Mouse (Mus musculus): ENCODE data around the gene Drg2. TPM values are rescaled to one million over a fixed set of nuclear protein-coding genes. Genes with fewer than 3 reads are reported as not detected.

Gene Drg2
- polyA plus RNA-seq, 1 experiment = 26.4 TPM

GRCm38 (mm10) chr11:60417717-60418472, 36.5 kb upstream of the Drg2 start, which contains the start of gene Atpaf2:
Gene Atpaf2, minus strand, starts transcription at chr11:60418457.
- under 1% methylated on average over 37 of the region's 39 CpGs for WGBS
- no peak for TF ChIP-seq POLR2A (IDR thresholded peaks at IDR 0.05; ENCODE audit: low read depth, low read length)
- TF ChIP-seq CTCF (IDR thresholded peaks at IDR 0.05; ENCODE audit: extremely low read depth, insufficient read depth, insufficient read length, insufficient replicate concordance) = no peak
- Histone ChIP-seq H3K36me3 (ENCODE audit: control insufficient read depth, insufficient read depth, low read length) (no peaks in the 10 kb centered on the region), H3K4me1 (ENCODE audit: control insufficient read depth, insufficient read depth, insufficient read length) (peaks cover 14% of the 10 kb centered on the region), H3K27ac (ENCODE audit: insufficient read depth, low read length) (peak within 1 kb of the TSS; percentile 86), H3K4me3 (ENCODE audit: extremely low read depth, insufficient read depth, insufficient read length) (peak within 1 kb of the TSS; percentile 94), H3K27me3 (ENCODE audit: control insufficient read depth, insufficient read depth, low read length) (no peaks in the 10 kb centered on the region)
- DNase-seq (ENCODE audit: low read depth in 1 of 2, low spot score in 2 of 2) = peak in 1 of 2 experiments; percentile 22

GRCm38 (mm10) chr11:60418473-60418803, 36.0 kb upstream of the Drg2 start:
- WGBS = 5% methylated on average over 6 of the region's 6 CpGs
- H3K4me1 ChIP-seq (ENCODE audit: control insufficient read depth, insufficient read depth, insufficient read length) = peaks cover 14% of the 10 kb centered on the region
- TF ChIP-seq POLR2A (IDR thresholded peaks at IDR 0.05; ENCODE audit: low read depth, low read length) (no peak), CTCF (IDR thresholded peaks at IDR 0.05; ENCODE audit: extremely low read depth, insufficient read depth, insufficient read length, insufficient replicate concordance) (no peak)
- no peaks in the 10 kb centered on the region for H3K36me3 ChIP-seq (ENCODE audit: control insufficient read depth, insufficient read depth, low read length)
- no peak for DNase-seq (ENCODE audit: low read depth in 1 of 2, low spot score in 2 of 2)
- H3K27me3 ChIP-seq (ENCODE audit: control insufficient read depth, insufficient read depth, low read length) = no peaks in the 10 kb centered on the region
- no peak overlapping the region for H3K27ac ChIP-seq (ENCODE audit: insufficient read depth, low read length)
- peak overlapping the region; percentile 94; the same call in 1 of the 2 replicates for H3K4me3 ChIP-seq (ENCODE audit: extremely low read depth, insufficient read depth, insufficient read length)

- Histone ChIP-seq H3K4me3 (ENCODE audit: extremely low read depth, insufficient read depth, insufficient read length) (no peak overlapping the region), H3K27ac (ENCODE audit: insufficient read depth, low read length) (no peak overlapping the region), H3K27me3 (ENCODE audit: control insufficient read depth, insufficient read depth, low read length) (no peaks in the 10 kb centered on the region), H3K36me3 (ENCODE audit: control insufficient read depth, insufficient read depth, low read length) (peaks cover 1% of the 10 kb centered on the region; the same call in 1 of the 2 replicates), H3K4me1 (ENCODE audit: control insufficient read depth, insufficient read depth, insufficient read length) (peaks cover 7% of the 10 kb centered on the region; the same call in 1 of the 2 replicates)
- TF ChIP-seq CTCF (IDR thresholded peaks at IDR 0.05; ENCODE audit: extremely low read depth, insufficient read depth, insufficient read length, insufficient replicate concordance) = no peak
- no peak for TF ChIP-seq POLR2A (IDR thresholded peaks at IDR 0.05; ENCODE audit: low read depth, low read length)
- no peak for DNase-seq (ENCODE audit: low read depth in 1 of 2, low spot score in 2 of 2)
- WGBS = 67% methylated on average over 6 of the region's 6 CpGs
Measured at GRCm38 (mm10) chr11:60422046-60422668, 32.2 kb upstream of the Drg2 start.

- Histone ChIP-seq H3K27ac (ENCODE audit: insufficient read depth, low read length) (no peak overlapping the region), H3K27me3 (ENCODE audit: control insufficient read depth, insufficient read depth, low read length) (no peaks in the 10 kb centered on the region), H3K36me3 (ENCODE audit: control insufficient read depth, insufficient read depth, low read length) (peaks cover 3% of the 10 kb centered on the region; the same call in 1 of the 2 replicates), H3K4me3 (ENCODE audit: extremely low read depth, insufficient read depth, insufficient read length) (no peak overlapping the region), H3K4me1 (ENCODE audit: control insufficient read depth, insufficient read depth, insufficient read length) (peaks cover 7% of the 10 kb centered on the region; the same call in 1 of the 2 replicates)
- 87% methylated on average over 1 of the region's 1 CpGs for WGBS
- no peak for TF ChIP-seq CTCF (IDR thresholded peaks at IDR 0.05; ENCODE audit: extremely low read depth, insufficient read depth, insufficient read length, insufficient replicate concordance)
- TF ChIP-seq POLR2A (IDR thresholded peaks at IDR 0.05; ENCODE audit: low read depth, low read length) = no peak
- DNase-seq (ENCODE audit: low read depth in 1 of 2, low spot score in 2 of 2) = no peak
Measured at GRCm38 (mm10) chr11:60423006-60423405, 31.4 kb upstream of the Drg2 start.

- WGBS = 88% methylated on average over 1 of the region's 1 CpGs
- no peak overlapping the region for H3K4me3 ChIP-seq (ENCODE audit: extremely low read depth, insufficient read depth, insufficient read length)
- no peak for TF ChIP-seq CTCF (IDR thresholded peaks at IDR 0.05; ENCODE audit: extremely low read depth, insufficient read depth, insufficient read length, insufficient replicate concordance)
- no peak for TF ChIP-seq POLR2A (IDR thresholded peaks at IDR 0.05; ENCODE audit: low read depth, low read length)
- no peaks in the 10 kb centered on the region for H3K27me3 ChIP-seq (ENCODE audit: control insufficient read depth, insufficient read depth, low read length)
- H3K36me3 ChIP-seq (ENCODE audit: control insufficient read depth, insufficient read depth, low read length) = peaks cover 3% of the 10 kb centered on the region; the same call in 1 of the 2 replicates
- H3K4me1 ChIP-seq (ENCODE audit: control insufficient read depth, insufficient read depth, insufficient read length) = no peaks in the 10 kb centered on the region
- no peak overlapping the region for H3K27ac ChIP-seq (ENCODE audit: insufficient read depth, low read length)
- no peak for DNase-seq (ENCODE audit: low read depth in 1 of 2, low spot score in 2 of 2)
Measured at GRCm38 (mm10) chr11:60426417-60426816, 28.0 kb upstream of the Drg2 start.

GRCm38 (mm10) chr11:60427628-60428027, 26.8 kb upstream of the Drg2 start:
- no peak for TF ChIP-seq POLR2A (IDR thresholded peaks at IDR 0.05; ENCODE audit: low read depth, low read length)
- TF ChIP-seq CTCF (IDR thresholded peaks at IDR 0.05; ENCODE audit: extremely low read depth, insufficient read depth, insufficient read length, insufficient replicate concordance) = no peak
- 95% methylated on average over 3 of the region's 3 CpGs for WGBS
- no peaks in the 10 kb centered on the region for H3K27me3 ChIP-seq (ENCODE audit: control insufficient read depth, insufficient read depth, low read length)
- H3K36me3 ChIP-seq (ENCODE audit: control insufficient read depth, insufficient read depth, low read length) = peaks cover 3% of the 10 kb centered on the region; the same call in 1 of the 2 replicates
- DNase-seq (ENCODE audit: low read depth in 1 of 2, low spot score in 2 of 2) = no peak
- no peak overlapping the region for H3K4me3 ChIP-seq (ENCODE audit: extremely low read depth, insufficient read depth, insufficient read length)
- no peaks in the 10 kb centered on the region for H3K4me1 ChIP-seq (ENCODE audit: control insufficient read depth, insufficient read depth, insufficient read length)
- no peak overlapping the region for H3K27ac ChIP-seq (ENCODE audit: insufficient read depth, low read length)

- no peaks in the 10 kb centered on the region for H3K27me3 ChIP-seq (ENCODE audit: control insufficient read depth, insufficient read depth, low read length)
- H3K36me3 ChIP-seq (ENCODE audit: control insufficient read depth, insufficient read depth, low read length) = peaks cover 18% of the 10 kb centered on the region
- H3K4me3 ChIP-seq (ENCODE audit: extremely low read depth, insufficient read depth, insufficient read length) = no peak overlapping the region
- H3K4me1 ChIP-seq (ENCODE audit: control insufficient read depth, insufficient read depth, insufficient read length) = no peaks in the 10 kb centered on the region
- TF ChIP-seq CTCF (IDR thresholded peaks at IDR 0.05; ENCODE audit: extremely low read depth, insufficient read depth, insufficient read length, insufficient replicate concordance) = no peak
- no peak for TF ChIP-seq POLR2A (IDR thresholded peaks at IDR 0.05; ENCODE audit: low read depth, low read length)
- no peak overlapping the region for H3K27ac ChIP-seq (ENCODE audit: insufficient read depth, low read length)
- DNase-seq (ENCODE audit: low read depth in 1 of 2, low spot score in 2 of 2) = no peak
Measured at GRCm38 (mm10) chr11:60433501-60433900, 20.9 kb upstream of the Drg2 start.
